Mouse (Mus musculus): ENCODE measurements around the gene Gm10799.

DNA sequence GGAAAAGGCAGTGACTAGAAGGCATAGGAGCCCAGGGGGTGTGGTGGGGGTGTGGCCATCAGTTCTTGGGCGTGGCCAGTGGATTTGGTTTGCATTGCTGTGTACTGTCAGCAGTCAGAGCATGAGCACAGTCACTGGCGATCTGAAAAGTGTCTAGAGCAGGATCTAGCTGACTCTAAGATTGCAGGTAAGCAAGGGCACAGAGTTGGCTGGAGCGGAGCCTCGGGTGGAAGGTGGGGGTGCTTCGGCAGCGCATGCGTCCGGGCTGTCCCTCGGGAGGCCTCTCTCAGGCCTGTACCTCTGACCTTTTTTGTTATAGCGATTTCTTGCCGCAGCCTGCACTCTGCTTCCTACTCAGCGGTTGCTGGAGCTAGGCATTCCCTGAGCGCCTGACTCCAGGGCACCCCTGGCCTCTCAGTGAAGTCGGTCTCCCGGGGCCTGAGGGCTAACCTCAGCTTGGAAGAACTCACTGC, 27.4 kb upstream of the Gm10799 start, which contains the start of gene Cd59a:
- TF ChIP-seq CTCF (IDR thresholded peaks at IDR 0.05; ENCODE audit: low read depth) (no peak), EP300 (IDR thresholded peaks at IDR 0.05; ENCODE audit: low read depth) (0 out of 2 replicates have a peak, but pooled peaks have one; percentile 31)

Measured in liver, embryonic 14.5 days (tissue).